Mouse (Mus musculus): ENCODE results near the gene Cd2bp2. TPM values are rescaled to one million over a fixed set of nuclear protein-coding genes. Genes with fewer than 3 reads are reported as not detected.
A peak's percentile ranks its signal among the peaks of the same experiment; 100 is the strongest.

The Cd2bp2 gene
- 90.8 and 96.1 TPM in 2 replicates for polyA plus RNA-seq (2015; fragmentation: Nextera tagmentation; extraction: Ambion mirVana)

- peak; percentile 97 for ATAC-seq
- under 1% methylated on average over 51 of the region's 51 CpGs for WGBS
- Histone ChIP-seq H3K36me3 (peaks cover 80% of the 10 kb centered on the region), H3K4me1 (replicated peaks) (peaks cover 33% of the 10 kb centered on the region), H3K27me3 (no peaks in the 10 kb centered on the region), H3K4me2 (replicated peaks) (peak within 1 kb of the TSS; percentile 89), H3K9me3 (no peaks in the 10 kb centered on the region), H3K4me3 (replicated peaks) (peak within 1 kb of the TSS; percentile 74), H3K27ac (peak within 1 kb of the TSS; percentile 84), H3K9ac (replicated peaks) (peak within 1 kb of the TSS; percentile 83)
Observed at GRCm38 (mm10) chr7:127195544-127196295, at the start of gene Cd2bp2. Gene Cd2bp2 (minus strand): TSS chr7:127196050.

DNA sequence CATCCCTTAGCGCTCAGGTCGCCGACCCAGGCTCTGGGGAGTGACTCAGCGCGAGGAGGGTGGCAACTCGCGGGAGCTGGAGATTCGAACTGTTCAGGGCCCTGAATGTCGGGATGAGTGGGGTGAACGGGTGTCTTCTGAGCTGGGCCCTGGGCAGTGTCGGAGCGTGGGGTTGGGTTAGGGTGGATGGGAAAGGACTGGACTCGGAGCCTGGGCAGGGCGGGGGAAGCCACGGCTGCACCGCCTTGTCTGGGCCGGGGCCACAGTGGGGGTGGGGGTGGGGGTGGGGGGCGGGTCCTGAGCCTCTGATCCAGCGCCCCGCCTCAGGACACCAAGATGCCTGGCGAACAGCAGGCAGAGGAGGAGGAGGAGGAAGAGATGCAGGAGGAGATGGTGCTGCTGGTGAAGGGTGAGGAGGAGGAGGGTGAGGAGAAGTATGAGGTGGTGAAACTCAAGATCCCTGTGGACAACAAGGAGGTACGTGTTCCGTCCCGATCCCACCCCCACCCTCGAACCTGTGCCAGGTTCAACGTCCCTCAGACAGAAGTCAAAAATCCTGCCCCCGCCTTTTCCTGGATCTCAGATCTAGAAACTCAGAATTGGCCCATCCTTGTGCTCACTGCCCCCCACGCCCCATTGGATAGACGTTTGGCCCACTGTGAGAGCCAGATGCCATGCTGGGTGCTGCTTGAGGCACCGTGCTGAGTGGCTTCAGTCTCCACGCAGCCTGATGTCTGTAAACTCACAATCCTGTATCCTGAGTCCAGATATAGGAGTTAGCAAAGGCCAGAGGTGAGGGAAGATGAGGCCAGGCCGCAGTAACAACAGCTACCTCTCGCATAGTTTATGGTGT is 49.0 kb upstream of the Cd2bp2 start:
- 10% methylated on average over 33 of the region's 33 CpGs for WGBS
- peak overlapping the region; percentile 87 for H3K9ac ChIP-seq (replicated peaks)
- H3K27ac ChIP-seq: peak overlapping the region; percentile 81
- peak; percentile 79 for ATAC-seq
- peaks cover 28% of the 10 kb centered on the region for H3K4me1 ChIP-seq (replicated peaks)
- no peaks in the 10 kb centered on the region for H3K9me3 ChIP-seq
- H3K4me2 ChIP-seq (replicated peaks): peak overlapping the region; percentile 74
- H3K4me3 ChIP-seq (replicated peaks): peak overlapping the region; percentile 74
- H3K27me3 ChIP-seq: no peaks in the 10 kb centered on the region
- H3K36me3 ChIP-seq: peaks cover 23% of the 10 kb centered on the region

- under 1% methylated on average over 56 of the region's 56 CpGs for WGBS
- H3K4me1 ChIP-seq (replicated peaks): peaks cover 28% of the 10 kb centered on the region
- ATAC-seq: peak; percentile 96
- no peaks in the 10 kb centered on the region for H3K27me3 ChIP-seq
- peak within 1 kb of the TSS; percentile 81 for H3K27ac ChIP-seq
- no peaks in the 10 kb centered on the region for H3K9me3 ChIP-seq
- H3K9ac ChIP-seq (replicated peaks): peak within 1 kb of the TSS; percentile 87
- peak within 1 kb of the TSS; percentile 74 for H3K4me2 ChIP-seq (replicated peaks)
- H3K4me3 ChIP-seq (replicated peaks): peak within 1 kb of the TSS; percentile 74
- peaks cover 19% of the 10 kb centered on the region for H3K36me3 ChIP-seq
Observed at GRCm38 (mm10) chr7:127243870-127244657, 48.2 kb upstream of the Cd2bp2 start, which contains the start of gene Zfp771. Gene Zfp771 (plus strand): TSS chr7:127244274.

- Histone ChIP-seq H3K9me3 (no peaks in the 10 kb centered on the region), H3K4me2 (replicated peaks) (peak overlapping the region; percentile 74), H3K4me1 (replicated peaks) (peaks cover 28% of the 10 kb centered on the region), H3K4me3 (replicated peaks) (peak overlapping the region; percentile 74), H3K27ac (peak overlapping the region; percentile 81), H3K27me3 (no peaks in the 10 kb centered on the region), H3K36me3 (peaks cover 26% of the 10 kb centered on the region), H3K9ac (replicated peaks) (peak overlapping the region; percentile 87; the same call in 1 of the 2 replicates)
- 52% methylated on average over 2 of the region's 2 CpGs for WGBS
- ATAC-seq: no peak
Observed at GRCm38 (mm10) chr7:127243361-127243867, 47.6 kb upstream of the Cd2bp2 start.

DNA sequence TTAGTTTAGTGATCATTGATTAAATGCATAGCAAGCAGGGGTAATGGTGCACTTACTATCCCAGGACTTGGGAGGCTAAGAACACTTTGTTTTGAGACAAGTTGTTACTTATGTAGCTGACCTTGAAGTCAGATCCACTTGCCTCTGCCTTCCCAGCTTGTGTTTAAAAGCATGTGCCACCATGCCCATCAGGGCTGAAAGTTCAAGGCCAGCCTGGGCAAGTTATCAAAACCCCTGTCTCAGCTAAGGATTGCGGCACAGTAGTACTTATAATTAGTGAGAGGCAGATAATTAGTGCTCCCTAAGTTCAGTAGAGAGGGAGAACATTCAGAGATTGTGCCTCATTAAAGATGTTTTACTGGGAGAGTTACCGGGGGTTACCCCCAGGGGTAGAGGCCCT is 38.9 kb upstream of the Cd2bp2 start:
- WGBS: 98% methylated on average over 2 of the region's 2 CpGs
- H3K4me3 ChIP-seq (replicated peaks): peak overlapping the region; percentile 94

GRCm38 (mm10) chr7:127233765-127234164 is 37.9 kb upstream of the Cd2bp2 start:
- peak overlapping the region; percentile 92 for H3K4me2 ChIP-seq (replicated peaks)
- peaks cover 61% of the 10 kb centered on the region for H3K4me1 ChIP-seq (replicated peaks)
- ATAC-seq: no peak
- H3K4me3 ChIP-seq (replicated peaks): peak overlapping the region; percentile 94
- WGBS: 5% methylated on average over 9 of the region's 9 CpGs
- H3K9me3 ChIP-seq: no peaks in the 10 kb centered on the region
- H3K27me3 ChIP-seq: no peaks in the 10 kb centered on the region
- peak overlapping the region; percentile 98 for H3K9ac ChIP-seq (replicated peaks)
- peaks cover 57% of the 10 kb centered on the region for H3K36me3 ChIP-seq
- peak overlapping the region; percentile 97 for H3K27ac ChIP-seq

More for the DNA sequence above, 38.9 kb upstream of the Cd2bp2 start:
- H3K36me3 ChIP-seq: peaks cover 59% of the 10 kb centered on the region
- no peak overlapping the region for H3K9ac ChIP-seq (replicated peaks)
- H3K4me1 ChIP-seq (replicated peaks): peaks cover 57% of the 10 kb centered on the region
- H3K4me2 ChIP-seq (replicated peaks): peak overlapping the region; percentile 92
- no peaks in the 10 kb centered on the region for H3K9me3 ChIP-seq
- ATAC-seq: no peak
- H3K27me3 ChIP-seq: no peaks in the 10 kb centered on the region
- no peak overlapping the region for H3K27ac ChIP-seq

DNA sequence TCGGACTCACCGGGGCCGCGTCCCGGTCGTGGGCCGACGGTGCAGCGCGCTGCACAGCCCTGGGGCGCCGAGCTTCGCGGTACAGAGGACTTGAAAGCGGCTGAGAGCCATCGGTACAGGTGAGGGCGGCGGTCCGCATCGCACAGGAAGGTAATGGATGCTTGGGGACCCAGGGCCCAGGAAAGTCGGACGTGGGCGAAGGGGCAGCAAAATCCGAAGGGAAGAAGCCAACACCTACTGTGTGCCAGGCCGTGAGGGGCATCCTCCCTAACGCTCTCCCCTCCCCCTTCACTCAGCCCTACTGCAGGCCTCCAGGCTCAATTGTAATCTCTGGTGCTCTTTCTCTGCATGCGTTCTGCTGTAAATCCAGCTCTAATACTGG is 37.5 kb upstream of the Cd2bp2 start:
- WGBS: under 1% methylated on average over 27 of the region's 27 CpGs
- Histone ChIP-seq H3K27ac (peak overlapping the region; percentile 97), H3K27me3 (no peaks in the 10 kb centered on the region), H3K9me3 (no peaks in the 10 kb centered on the region), H3K9ac (replicated peaks) (peak overlapping the region; percentile 98), H3K36me3 (peaks cover 53% of the 10 kb centered on the region), H3K4me2 (replicated peaks) (peak overlapping the region; percentile 92), H3K4me3 (replicated peaks) (peak overlapping the region; percentile 94), H3K4me1 (replicated peaks) (peaks cover 61% of the 10 kb centered on the region)
- ATAC-seq: no peak; the same call in 1 of the 2 replicates

GRCm38 (mm10) chr7:127232622-127233367 is 36.9 kb upstream of the Cd2bp2 start, which contains the start of the genes Zfp553 and Sept1:
Gene Zfp553 (plus strand): TSS chr7:127233061.
Gene Sept1 (minus strand): TSS chr7:127233130.
- no peaks in the 10 kb centered on the region for H3K27me3 ChIP-seq
- peak within 1 kb of the TSS; percentile 92 for H3K4me2 ChIP-seq (replicated peaks)
- H3K36me3 ChIP-seq: peaks cover 47% of the 10 kb centered on the region
- H3K4me1 ChIP-seq (replicated peaks): peaks cover 58% of the 10 kb centered on the region
- H3K27ac ChIP-seq: peak within 1 kb of the TSS; percentile 97
- peak within 1 kb of the TSS; percentile 98 for H3K9ac ChIP-seq (replicated peaks)
- peak within 1 kb of the TSS; percentile 94 for H3K4me3 ChIP-seq (replicated peaks)
- ATAC-seq: peak; percentile 95
- no peaks in the 10 kb centered on the region for H3K9me3 ChIP-seq
- WGBS: under 1% methylated on average over 63 of the region's 64 CpGs

- peak overlapping the region; percentile 97 for H3K27ac ChIP-seq
- 4% methylated on average over 20 of the region's 20 CpGs for WGBS
- H3K4me3 ChIP-seq (replicated peaks): peak overlapping the region; percentile 94
Observed at GRCm38 (mm10) chr7:127231826-127232621, 36.2 kb upstream of the Cd2bp2 start.

GRCm38 (mm10) chr7:127231376-127231775 is 35.5 kb upstream of the Cd2bp2 start:
- peak overlapping the region; percentile 92 for H3K4me2 ChIP-seq (replicated peaks)
- H3K4me1 ChIP-seq (replicated peaks): peaks cover 45% of the 10 kb centered on the region
- peak overlapping the region; percentile 97 for H3K27ac ChIP-seq
- peak overlapping the region; percentile 94 for H3K4me3 ChIP-seq (replicated peaks)
- H3K9me3 ChIP-seq: no peaks in the 10 kb centered on the region
- peaks cover 33% of the 10 kb centered on the region for H3K36me3 ChIP-seq
- H3K9ac ChIP-seq (replicated peaks): peak overlapping the region; percentile 98
- no peak for ATAC-seq
- 72% methylated on average over 3 of the region's 3 CpGs for WGBS
- H3K27me3 ChIP-seq: no peaks in the 10 kb centered on the region

More at GRCm38 (mm10) chr7:127231826-127232621, 36.2 kb upstream of the Cd2bp2 start:
- Histone ChIP-seq H3K9ac (replicated peaks) (peak overlapping the region; percentile 98), H3K27me3 (no peaks in the 10 kb centered on the region), H3K4me1 (replicated peaks) (peaks cover 50% of the 10 kb centered on the region), H3K9me3 (no peaks in the 10 kb centered on the region), H3K4me2 (replicated peaks) (peak overlapping the region; percentile 92), H3K36me3 (peaks cover 39% of the 10 kb centered on the region)
- ATAC-seq: no peak

Measured in midbrain, embryonic 13.5 days (tissue).